Mouse (Mus musculus): ENCODE data around the gene Gpbp1l1. TPM values are rescaled to one million over a fixed set of nuclear protein-coding genes. Genes with fewer than 3 reads are reported as not detected.

The Gpbp1l1 gene
- 10 to 100 TPM; 62.5 to 67.0 TPM for total RNA-seq (2021)
- long read RNA-seq, experiment 1, transcript Gpbp1l1-201 (12 exons, 3,588 nt): major isoform, 24 of 27 reads
- long read RNA-seq, experiment 1, partial matches to known transcripts: 2 of 27 reads
- long read RNA-seq, experiment 1, other reads (novel, unspliced or antisense): 1 of 27 reads
- long read RNA-seq, experiment 2, transcript Gpbp1l1-201 (12 exons, 3,588 nt): major isoform, 12 of 23 reads
- long read RNA-seq, experiment 2, partial matches to known transcripts: 8 of 23 reads
- long read RNA-seq, experiment 2, other reads (novel, unspliced or antisense): 3 of 23 reads

GRCm38 (mm10) chr4:116557306-116558121 lies at the start of gene Gpbp1l1:
Gene Gpbp1l1 (plus strand): TSS chr4:116557658.
- peak; percentile 98 for DNase-seq (ENCODE audit: low spot score in 2 of 2)

GRCm38 (mm10) chr4:116531109-116531508 lies 26.3 kb upstream of the Gpbp1l1 start:
- DNase-seq (ENCODE audit: low spot score in 2 of 2): no peak

GRCm38 (mm10) chr4:116536351-116536750 lies 21.1 kb upstream of the Gpbp1l1 start:
- no peak for DNase-seq (ENCODE audit: low spot score in 2 of 2)

GRCm38 (mm10) chr4:116537737-116538136 lies 19.7 kb upstream of the Gpbp1l1 start:
- no peak for DNase-seq (ENCODE audit: low spot score in 2 of 2)

- DNase-seq (ENCODE audit: low spot score in 2 of 2): no peak
Measured at GRCm38 (mm10) chr4:116550432-116550831, 7.0 kb upstream of the Gpbp1l1 start.

GRCm38 (mm10) chr4:116553035-116553434 lies 4.4 kb upstream of the Gpbp1l1 start:
- DNase-seq (ENCODE audit: low spot score in 2 of 2): no peak

GRCm38 (mm10) chr4:116555413-116556300 lies 1.8 kb upstream of the Gpbp1l1 start, which contains the start of gene Tmem69:
Gene Tmem69 (minus strand): TSS chr4:116555936.
- peak; percentile 71 to 77 for DNase-seq (ENCODE audit: low spot score in 2 of 2)

- DNase-seq (ENCODE audit: low spot score in 2 of 2): peak; percentile 88 to 91
Measured at GRCm38 (mm10) chr4:116556561-116557305, 725 bp upstream of the Gpbp1l1 start.

- no peak for DNase-seq (ENCODE audit: low spot score in 2 of 2)
Measured at GRCm38 (mm10) chr4:116558151-116558882, 859 bp downstream of the Gpbp1l1 start.

- DNase-seq (ENCODE audit: low spot score in 2 of 2): no peak
Measured at GRCm38 (mm10) chr4:116595793-116596192, 38.3 kb downstream of the Gpbp1l1 start.

- DNase-seq (ENCODE audit: low spot score in 2 of 2): no peak
Measured at GRCm38 (mm10) chr4:116596379-116596778, 38.9 kb downstream of the Gpbp1l1 start, which contains the start of gene Ccdc17. Gene Ccdc17 (plus strand): TSS chr4:116596654.

GRCm38 (mm10) chr4:116596978-116597881 lies 39.8 kb downstream of the Gpbp1l1 start:
- DNase-seq (ENCODE audit: low spot score in 2 of 2): peak; percentile 84 to 89

- no peak for DNase-seq (ENCODE audit: low spot score in 2 of 2)
Measured at GRCm38 (mm10) chr4:116612621-116613020, 55.2 kb downstream of the Gpbp1l1 start.

GRCm38 (mm10) chr4:116615237-116615636 lies 57.8 kb downstream of the Gpbp1l1 start:
- no peak for DNase-seq (ENCODE audit: low spot score in 2 of 2)

GRCm38 (mm10) chr4:116624831-116625230 lies 67.4 kb downstream of the Gpbp1l1 start:
- DNase-seq (ENCODE audit: low spot score in 2 of 2): no peak

- DNase-seq (ENCODE audit: low spot score in 2 of 2): peak; percentile 72 to 74
Measured at GRCm38 (mm10) chr4:116626658-116627358, 69.3 kb downstream of the Gpbp1l1 start.

- DNase-seq (ENCODE audit: low spot score in 2 of 2): peak; percentile 86 to 88
Measured at GRCm38 (mm10) chr4:116627359-116627716, 69.9 kb downstream of the Gpbp1l1 start.

All from adrenal gland, adult 18-20 months (tissue).